Mouse (Mus musculus) olfactory bulb, adult 2 months (tissue): ENCODE results near the gene Slc29a4.

Experiments
- CTCF ChIP-seq: fragments of 200-500 bp; IDR thresholded peaks from 2 replicates; pipeline ENCODE4 v1.5.1; 2012; ENCODE audit warnings: low read depth, mild to moderate bottlenecking, low read length, moderate library complexity; ENCODE audit not compliant: insufficient read depth
- POLR2A ChIP-seq: fragments of 200-500 bp; IDR thresholded peaks from 2 replicates; pipeline ENCODE4 v1.6.1; 2012; ENCODE audit warnings: mild to moderate bottlenecking, low read depth, low read length, moderate library complexity; ENCODE audit not compliant: insufficient read depth

DNA sequence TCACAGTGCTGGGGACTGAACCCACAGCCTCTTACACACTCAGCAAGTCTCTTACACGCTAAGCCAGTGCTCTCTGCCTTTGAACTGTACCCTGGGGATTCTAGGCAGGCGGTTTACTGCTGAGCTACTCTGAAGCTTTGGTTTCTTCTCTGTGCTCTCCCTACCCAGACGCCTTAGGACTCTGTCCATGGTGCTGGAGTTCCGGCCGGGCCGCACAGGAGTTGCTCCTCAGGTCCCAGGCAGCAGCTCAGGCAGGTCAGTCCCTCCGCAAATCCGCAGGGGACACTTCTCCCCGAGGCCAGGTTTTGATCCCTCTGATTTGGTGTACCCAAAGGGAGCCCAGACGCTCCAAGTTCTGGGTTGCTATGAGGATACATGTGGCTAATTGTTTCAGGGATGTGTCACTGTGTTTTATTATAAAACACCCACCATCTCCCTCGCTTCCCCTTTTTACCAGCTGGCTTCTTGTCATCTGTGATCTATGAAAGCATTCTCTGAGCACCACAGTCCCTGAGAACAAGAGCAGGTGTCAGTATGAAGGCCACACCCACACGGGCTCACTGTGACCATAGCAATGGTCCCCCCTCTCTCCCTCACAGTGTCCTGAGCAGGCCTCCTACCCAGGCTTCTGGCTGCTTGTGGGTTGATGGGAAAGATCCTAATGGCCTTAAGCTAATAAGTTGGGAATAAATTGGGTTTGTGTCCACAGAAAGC is 2.5 kb downstream of the Slc29a4 start:
- TF ChIP-seq POLR2A, result no peak
- TF ChIP-seq CTCF, result no peak
